Mouse (Mus musculus) embryonic fibroblast, embryonic 13.5 days (primary cell): Measurements from ENCODE around the gene Arhgap10. TPM values are rescaled to one million over a fixed set of nuclear protein-coding genes. Genes with fewer than 3 reads are reported as not detected.

Experiments used
- H3K27ac ChIP-seq: 2 replicates; pipeline ENCODE4 v1.5.1; 2012; ENCODE audit warnings: low read length, control low read depth, inconsistent platforms; ENCODE audit not compliant: insufficient read depth
- H3K4me1 ChIP-seq: 2 replicates; pipeline ENCODE4 v1.6.1; 2011; ENCODE audit warnings: low read length; ENCODE audit not compliant: control insufficient read depth, insufficient read depth
- H3K4me3 ChIP-seq: 2 replicates; pipeline ENCODE4 v1.5.1; 2011; ENCODE audit warnings: mild to moderate bottlenecking, control low read depth, low read length; ENCODE audit not compliant: insufficient read depth
- CTCF ChIP-seq: IDR thresholded peaks from 2 replicates; pipeline ENCODE4 v1.5.1; 2011; ENCODE audit warnings: mild to moderate bottlenecking, control low read depth, low read length, moderate library complexity, borderline replicate concordance; ENCODE audit not compliant: insufficient read depth
- POLR2A ChIP-seq: IDR thresholded peaks from 2 replicates; pipeline ENCODE4 v1.6.1; 2011; ENCODE audit warnings: low read depth, mild to moderate bottlenecking, control low read depth, low read length, moderate library complexity
- polyA plus RNA-seq: library from polyadenylated mRNA; stranded (reverse); fragments of >200 nt; gene quantifications from 2 replicates; pipeline ENCODE4 v1.2.4, GENCODE M21; 2011; ENCODE audit warnings: low read depth; ENCODE audit not compliant: missing spikeins, insufficient read length

The Arhgap10 gene
- polyA plus RNA-seq, 1 experiment, result 32.1 TPM

DNA sequence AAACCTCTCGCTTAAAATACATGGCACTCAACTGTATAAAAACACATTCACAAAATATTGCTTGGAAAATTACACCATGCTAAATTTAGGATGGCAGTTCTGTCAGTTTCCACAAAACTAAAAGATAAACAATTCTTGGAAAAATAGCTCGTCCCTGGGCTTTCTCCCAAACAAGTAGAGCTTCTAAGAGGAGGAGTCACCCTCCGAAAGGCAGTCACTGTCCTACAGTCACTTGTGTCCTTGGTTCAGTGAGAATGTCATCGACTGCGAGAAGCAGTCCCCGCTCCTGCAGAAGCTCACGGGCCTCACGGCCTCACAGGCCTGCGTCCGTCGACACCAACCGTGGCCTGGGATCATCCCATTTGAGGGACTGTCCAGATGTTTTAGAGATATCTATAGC, 40.1 kb downstream of the Arhgap10 start:
- TF ChIP-seq POLR2A (no peak), CTCF (no peak)
- H3K4me3 ChIP-seq, result no peak overlapping the region
- H3K27ac ChIP-seq, result no peak overlapping the region
- peaks cover 12% of the 10 kb centered on the region for H3K4me1 ChIP-seq

DNA sequence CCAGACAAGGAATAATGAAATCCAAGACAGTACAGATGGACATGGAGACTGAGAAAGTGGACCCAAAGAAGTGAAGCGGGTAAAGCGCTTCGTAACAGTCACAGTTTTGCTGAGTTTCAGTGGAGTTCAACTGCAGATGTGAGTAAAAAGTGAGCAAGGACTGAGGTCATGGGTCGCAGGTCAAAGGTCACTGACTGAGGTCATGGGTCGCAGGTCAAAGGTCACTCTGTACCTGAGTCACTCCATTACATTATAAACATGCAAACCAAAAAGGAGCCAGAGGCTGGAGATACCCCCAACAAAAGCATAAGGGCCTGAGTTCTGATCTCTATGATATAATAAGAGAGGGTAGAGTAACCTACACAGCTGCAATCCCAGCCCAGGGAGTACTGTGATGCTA, 43.1 kb downstream of the Arhgap10 start:
- Histone ChIP-seq H3K4me1 (peaks cover 9% of the 10 kb centered on the region), H3K4me3 (no peak overlapping the region), H3K27ac (no peak overlapping the region)
- TF ChIP-seq CTCF, result no peak
- no peak for TF ChIP-seq POLR2A

DNA sequence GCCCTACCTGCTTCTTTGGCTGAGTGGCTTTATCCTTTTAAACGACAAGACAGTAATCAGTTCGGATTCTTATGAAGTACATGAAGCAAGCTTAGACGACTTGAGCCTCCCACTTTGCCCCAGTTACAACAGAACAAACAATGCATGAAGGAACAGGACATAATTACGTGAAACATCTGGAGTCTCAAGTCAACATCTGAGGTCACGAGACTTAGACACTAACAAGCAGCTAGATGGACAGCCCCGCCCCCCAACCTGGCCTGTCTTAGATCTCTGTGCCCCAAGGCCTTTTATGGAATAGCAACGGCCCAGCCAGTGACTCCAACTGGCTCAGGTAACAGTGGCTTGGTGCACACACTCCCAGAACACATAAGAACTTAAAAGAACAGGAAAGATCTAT, 44.0 kb downstream of the Arhgap10 start:
- TF ChIP-seq CTCF (no peak), POLR2A (no peak)
- Histone ChIP-seq H3K27ac (peak overlapping the region; percentile 15; the same call in 1 of the 2 replicates), H3K4me3 (no peak overlapping the region), H3K4me1 (peaks cover 9% of the 10 kb centered on the region)

DNA sequence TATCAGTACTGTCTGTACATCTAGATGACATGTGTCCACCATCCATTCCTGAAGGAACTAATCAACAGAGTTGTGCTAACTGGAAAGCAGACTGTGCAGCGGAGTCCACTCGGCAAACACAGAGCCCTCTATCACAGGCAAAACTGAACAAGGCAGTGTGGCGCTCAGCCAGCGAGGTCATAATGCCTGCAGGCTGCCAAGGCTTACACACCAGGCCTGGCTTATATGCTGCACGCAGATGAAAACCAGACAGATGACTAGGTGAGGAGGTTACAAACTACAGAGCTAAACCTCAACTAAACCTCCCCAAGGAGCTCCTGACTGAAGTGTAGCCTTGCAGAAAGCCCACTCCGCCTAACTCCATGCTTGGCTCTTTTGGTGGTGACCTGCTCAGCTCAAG, 44.4 kb downstream of the Arhgap10 start:
- TF ChIP-seq CTCF (no peak), POLR2A (no peak)
- H3K4me1 ChIP-seq, result peaks cover 6% of the 10 kb centered on the region; the same call in 1 of the 2 replicates
- H3K27ac ChIP-seq, result peak overlapping the region; percentile 15; the same call in 1 of the 2 replicates
- H3K4me3 ChIP-seq, result no peak overlapping the region

DNA sequence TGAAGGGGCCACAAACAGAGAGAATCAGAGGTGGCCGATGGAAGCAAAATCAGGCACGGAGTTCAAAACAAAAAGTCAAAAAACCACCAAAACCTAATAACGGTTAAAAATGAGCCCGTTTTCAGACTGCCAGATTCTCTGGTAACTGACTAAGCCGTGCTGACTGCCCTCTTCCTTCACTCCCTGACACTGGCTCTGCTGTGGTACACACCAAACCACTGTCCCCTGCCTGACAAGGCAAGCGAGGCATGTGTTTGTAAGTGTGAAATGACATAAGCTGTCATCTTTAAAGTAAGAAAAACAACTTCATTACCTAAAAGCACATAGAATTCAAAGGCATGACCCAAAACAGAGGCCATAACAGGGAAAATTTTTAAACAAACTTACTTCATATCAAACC, 56.4 kb downstream of the Arhgap10 start:
- TF ChIP-seq CTCF (no peak), POLR2A (no peak)
- H3K27ac ChIP-seq, result no peak overlapping the region
- 0 out of 2 replicates have a peak, but pooled peaks cover 4% of the 10 kb centered on the region for H3K4me1 ChIP-seq
- H3K4me3 ChIP-seq, result no peak overlapping the region

DNA sequence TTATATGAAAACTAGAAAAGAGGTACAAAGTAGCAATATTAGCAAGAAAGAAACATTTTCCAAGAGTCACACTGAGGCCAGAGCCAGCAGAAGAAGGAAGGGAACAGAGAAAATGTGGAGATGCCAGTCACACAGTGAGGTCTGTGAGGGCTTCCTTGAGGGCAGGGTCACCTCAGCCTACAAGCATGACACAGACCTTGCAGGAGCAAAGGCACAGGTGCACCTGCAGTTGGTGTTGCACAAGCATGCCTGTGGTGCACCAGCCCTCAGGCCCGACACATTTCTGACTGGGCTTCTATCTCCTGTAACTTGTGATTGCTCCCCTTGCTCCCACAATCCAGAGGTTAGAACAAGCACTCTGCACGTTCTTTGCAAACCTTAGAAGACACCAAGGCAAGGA, 57.4 kb downstream of the Arhgap10 start:
- H3K4me1 ChIP-seq, result 0 out of 2 replicates have a peak, but pooled peaks cover 4% of the 10 kb centered on the region
- H3K27ac ChIP-seq, result no peak overlapping the region
- H3K4me3 ChIP-seq, result no peak overlapping the region
- no peak for TF ChIP-seq POLR2A
- no peak for TF ChIP-seq CTCF

DNA sequence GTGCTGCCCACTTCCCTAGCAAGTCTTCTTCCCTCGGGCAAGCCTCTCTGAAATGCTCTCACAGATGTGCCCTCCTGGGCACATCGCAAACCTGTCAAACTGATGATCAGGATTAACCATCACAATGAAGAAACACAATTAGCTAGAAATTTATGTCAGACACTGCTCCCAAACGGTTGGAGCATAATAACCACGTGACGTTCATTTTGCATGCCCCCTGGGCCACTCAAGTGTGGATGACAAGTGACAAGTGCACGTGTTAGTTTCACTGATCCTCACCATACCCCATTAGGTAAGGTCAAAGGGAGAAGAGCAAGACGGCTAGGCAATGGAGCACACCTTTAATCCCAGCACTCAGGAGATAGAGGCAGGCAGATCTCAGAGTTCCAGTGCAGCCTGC, 58.1 kb downstream of the Arhgap10 start:
- Histone ChIP-seq H3K27ac (no peak overlapping the region), H3K4me1 (0 out of 2 replicates have a peak, but pooled peaks cover 4% of the 10 kb centered on the region), H3K4me3 (no peak overlapping the region)
- TF ChIP-seq POLR2A (no peak), CTCF (no peak)

DNA sequence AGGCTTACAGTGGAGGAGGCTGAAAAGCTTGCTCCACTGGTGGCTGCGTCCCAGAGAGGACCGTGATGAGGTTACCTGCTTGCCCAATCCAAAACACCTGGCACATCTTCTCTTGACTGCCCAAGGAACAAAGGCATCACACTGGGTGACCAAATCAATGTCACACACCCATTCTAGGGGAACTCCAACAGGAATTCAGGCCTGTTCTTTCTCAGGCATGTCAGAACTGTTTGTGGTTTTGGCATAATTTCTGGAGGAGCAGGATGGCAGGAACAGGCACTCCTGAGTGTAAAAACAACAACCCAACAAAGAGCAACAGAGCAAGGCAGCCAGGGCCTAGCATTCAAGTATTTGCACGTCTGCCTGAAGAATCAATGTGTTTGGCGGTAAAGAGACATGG, 59.2 kb downstream of the Arhgap10 start:
- H3K4me1 ChIP-seq, result 0 out of 2 replicates have a peak, but pooled peaks cover 4% of the 10 kb centered on the region
- H3K27ac ChIP-seq, result no peak overlapping the region
- no peak overlapping the region for H3K4me3 ChIP-seq
- TF ChIP-seq POLR2A, result no peak
- TF ChIP-seq CTCF, result no peak

DNA sequence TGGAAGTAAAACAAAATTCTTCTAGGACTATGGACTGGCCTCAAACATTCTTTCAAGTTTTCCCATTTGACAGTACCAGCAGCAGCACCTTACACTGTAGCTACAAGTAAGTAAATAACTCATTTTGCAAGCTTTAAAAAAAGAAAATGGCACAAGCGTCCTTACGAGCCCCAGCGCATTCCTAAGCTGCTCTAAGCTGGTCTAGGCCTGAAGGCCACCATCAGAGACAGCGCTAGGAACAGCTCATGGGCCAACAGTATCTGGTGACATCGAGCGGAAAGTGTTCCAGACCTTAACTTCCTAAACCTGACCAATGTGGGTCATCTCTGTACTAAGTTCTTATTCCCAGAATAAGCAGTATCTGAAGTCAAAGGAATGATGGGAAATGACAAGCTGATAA, 61.5 kb downstream of the Arhgap10 start:
- no peak for TF ChIP-seq CTCF
- no peak for TF ChIP-seq POLR2A
- Histone ChIP-seq H3K4me1 (0 out of 2 replicates have a peak, but pooled peaks cover 4% of the 10 kb centered on the region), H3K27ac (no peak overlapping the region), H3K4me3 (no peak overlapping the region)

DNA sequence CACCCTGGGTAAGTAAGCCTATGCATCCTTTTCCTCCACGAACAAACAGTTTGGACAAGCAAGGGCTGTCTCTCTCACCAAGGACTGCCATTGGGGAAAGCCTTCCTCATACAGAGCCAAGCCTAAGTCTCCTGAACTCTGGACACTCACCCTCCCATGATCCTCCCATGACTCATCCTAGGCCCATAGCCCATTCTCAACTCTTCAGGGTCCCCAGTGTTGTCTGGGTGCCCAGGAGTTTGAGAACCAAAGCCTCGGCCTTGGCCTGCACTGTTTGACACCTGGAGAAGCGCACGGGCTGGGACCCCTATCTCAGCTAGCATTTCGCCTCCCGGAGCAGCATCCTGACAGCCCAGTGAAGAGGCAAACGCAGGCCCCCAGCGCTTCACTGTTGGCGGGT, 63.9 kb downstream of the Arhgap10 start:
- Histone ChIP-seq H3K27ac (no peak overlapping the region), H3K4me1 (0 out of 2 replicates have a peak, but pooled peaks cover 4% of the 10 kb centered on the region), H3K4me3 (no peak overlapping the region)
- no peak for TF ChIP-seq POLR2A
- TF ChIP-seq CTCF, result no peak
